In the genomic region with DNA sequence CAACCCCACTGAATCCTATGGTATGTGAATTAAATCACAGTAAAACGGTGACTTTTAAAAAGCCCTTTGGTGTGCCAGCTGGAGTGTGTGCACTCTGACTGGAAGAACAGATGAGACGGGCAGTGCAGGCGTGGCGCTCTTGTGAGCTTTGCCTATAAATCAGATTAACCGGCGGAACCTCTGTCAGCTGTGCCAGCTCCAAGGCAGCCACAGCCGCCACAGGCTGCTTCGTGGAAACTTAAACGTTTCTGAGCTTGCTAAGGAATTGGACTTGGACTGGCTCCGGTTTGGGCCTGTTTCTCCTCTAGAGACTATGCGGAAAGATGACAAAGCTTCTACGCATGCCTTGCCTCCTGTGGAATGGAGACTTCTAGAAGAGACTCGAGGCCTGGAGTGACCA, we compare ENCODE assay signal across 14 mouse cellular contexts.
DNase-seq lines count a peak whose midpoint lies in the region; ATAC-seq and TF ChIP-seq lines count a peak whose summit lies in the region.
"Had no signal": no experiment of that assay in that cellular context is flagged by ENCODE, and none has a peak within 500 bp of the region (broad histone marks: within the 10 kb centered on the region; RNA-seq: fewer than 3 reads in every experiment).

No protein-coding gene starts in this region.

- DNase-seq in gastrocnemius, adult 2 months, result peak; percentile 50
- no peak for DNase-seq in gastrocnemius, postnatal 14 days
- peak; percentile 28 for DNase-seq in retina, postnatal 1 day
- DNase-seq in retina, embryonic 14.5 days (ENCODE audit: low spot score), result no peak
- peak; percentile 49 for DNase-seq in limb, embryonic 14.5 days (ENCODE audit: low spot score)
- no peak for DNase-seq in heart, adult 18-20 months
- DNase-seq: cerebellum, adult 9-11 months; gastrocnemius, postnatal 10 days; lung, postnatal 4 days; thymus, postnatal 25 days had no signal

- WGBS in limb, embryonic 14.5 days, result 31% methylated on average over 13 of the region's 13 CpGs

- H3K36me3 ChIP-seq in limb, embryonic 14.5 days (ENCODE audit: control insufficient read depth, insufficient read depth, low read length), result no peaks in the 10 kb centered on the region
- H3K36me3 ChIP-seq: heart, embryonic 15.5 days had no signal

- ATAC-seq in limb, embryonic 14.5 days (ENCODE audit: low FRiP score, low read depth), result peak; percentile 50; the same call in 1 of the 2 replicates
- no peak for ATAC-seq in cerebellum, adult (ENCODE audit: insufficient number of reproducible peaks, low FRiP score, low TSS enrichment)

- no peaks in the 10 kb centered on the region for H3K9me3 ChIP-seq in limb, embryonic 14.5 days (ENCODE audit: control insufficient read depth, low read length)
- H3K9me3 ChIP-seq: heart, embryonic 15.5 days had no signal

- H3K4me1 ChIP-seq in limb, embryonic 14.5 days (ENCODE audit: control insufficient read depth, insufficient read depth, low read length), result peaks cover 17% of the 10 kb centered on the region

- no peak overlapping the region for H3K9ac ChIP-seq in limb, embryonic 14.5 days (ENCODE audit: low read depth, low read length, severe bottlenecking)
- H3K9ac ChIP-seq: heart, embryonic 15.5 days; liver, embryonic 14.5 days had no signal

- no peak overlapping the region for H3K4me3 ChIP-seq in gastrocnemius, adult 2 months
- H3K4me3 ChIP-seq in limb, embryonic 14.5 days (replicated peaks; ENCODE audit: low read length), result no peak overlapping the region
- H3K4me3 ChIP-seq: erythroblast, embryonic 14.5 days; heart, embryonic 15.5 days had no signal

- H3K27ac ChIP-seq in gastrocnemius, adult 2 months, result no peak overlapping the region
- H3K27ac ChIP-seq in limb, embryonic 14.5 days (replicated peaks; ENCODE audit: low read depth, low read length), result no peak overlapping the region
- H3K27ac ChIP-seq: heart, embryonic 15.5 days; liver, embryonic 14.5 days had no signal

- intact Hi-C loops in gastrocnemius, adult 2 months (cut with DNase I), result loop anchor here (5.0 kb wide), 1 partner anchor 42 kb away; no protein-coding TSS in a partner anchor
- intact Hi-C loops in gastrocnemius, postnatal 14 days (cut with DNase I; ENCODE audit: low total_unique reads), result no loop called here

- TF ChIP-seq CTCF in gastrocnemius, adult 2 months (IDR thresholded peaks at IDR 0.05), result no peak

- no peak overlapping the region for H3K4me2 ChIP-seq in limb, embryonic 14.5 days (replicated peaks; ENCODE audit: low read depth, low read length, severe bottlenecking)
- H3K4me2 ChIP-seq: heart, embryonic 15.5 days had no signal

- H3K27me3 ChIP-seq in limb, embryonic 14.5 days (ENCODE audit: control insufficient read depth, insufficient read depth, low read length), result no peaks in the 10 kb centered on the region
- H3K27me3 ChIP-seq: heart, embryonic 15.5 days had no signal

- TF ChIP-seq POLR2A in limb, embryonic 14.5 days (IDR thresholded peaks at IDR 0.05; ENCODE audit: borderline replicate concordance, extremely low read depth, insufficient read depth, insufficient read length), result no peak

Comparison
In these comparisons a context has a peak if more than half of its experiments do, and no peak if none do; other contexts are left out.
1. DNase-seq: peak in gastrocnemius, adult 2 months (single experiment), retina, postnatal 1 day (single experiment) and limb, embryonic 14.5 days (single experiment); none in gastrocnemius, postnatal 14 days (single experiment), retina, embryonic 14.5 days (single experiment) and heart, adult 18-20 months (0 of 2).